Mouse (Mus musculus) right cerebral cortex, postnatal 10 days (tissue): ENCODE results near the gene Snx30.

Experiments used
- DNase-seq, 2 experiments: peaks; one replicate each; pipeline ENCODE4 v3.0.0; 2021; ENCODE audit warnings: low spot score in 2 of 2

Snx30 gene

DNA sequence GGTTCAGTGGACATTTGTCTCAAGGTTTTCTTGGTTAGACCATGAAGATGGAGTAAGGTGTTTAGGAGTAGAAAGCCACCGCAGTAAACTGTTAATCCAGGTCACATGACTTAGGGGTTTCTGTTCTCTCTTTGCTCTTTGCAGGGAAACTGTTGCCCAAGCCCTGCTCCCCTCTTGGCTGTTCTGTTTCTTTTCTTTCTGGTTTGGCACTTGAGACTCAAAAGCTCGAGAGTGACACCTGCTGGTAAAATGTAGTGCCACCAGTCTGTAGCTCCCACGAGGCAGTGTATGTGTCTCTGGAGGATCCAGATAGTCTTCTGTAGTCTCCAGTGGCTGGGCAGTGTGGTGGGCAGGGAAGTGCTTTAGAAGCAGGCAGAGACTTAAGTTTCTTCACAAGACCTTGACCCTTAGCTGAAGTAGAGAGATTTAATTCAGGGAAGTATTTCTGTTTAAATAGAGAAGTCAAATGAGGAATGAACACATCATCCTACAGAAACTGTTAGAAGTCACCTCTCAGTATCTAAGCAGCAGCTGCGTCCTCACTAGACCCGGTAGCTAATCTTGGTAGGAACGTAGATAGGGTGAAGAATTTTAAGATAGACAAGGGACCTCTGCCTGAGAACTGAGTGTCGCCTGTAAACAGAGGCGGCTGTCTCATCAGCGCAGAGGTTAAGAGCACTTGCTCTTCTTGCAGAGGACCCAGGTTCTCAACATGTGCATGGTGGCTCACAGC is 65.4 kb downstream of the Snx30 start:
- DNase-seq, result peak; percentile 90

DNA sequence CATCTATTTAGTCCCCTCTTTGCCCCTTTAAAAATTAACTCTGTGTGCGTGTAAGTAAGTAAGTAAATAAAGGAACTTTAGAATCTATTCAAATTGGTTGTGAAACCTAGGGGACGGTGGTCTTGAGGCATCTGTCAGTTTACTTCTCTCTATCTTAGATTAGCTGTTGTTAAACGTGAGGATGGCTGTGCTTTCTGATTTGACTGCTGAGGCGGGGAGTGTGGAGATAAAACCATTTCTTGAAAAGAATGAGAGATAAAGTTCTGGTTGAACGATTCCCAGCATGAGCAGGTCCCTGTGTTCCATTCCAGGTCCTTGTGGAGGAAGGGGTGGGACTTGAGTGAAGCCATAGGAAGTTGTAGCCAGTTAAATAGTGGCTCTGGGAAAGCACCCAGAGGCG is 67.6 kb downstream of the Snx30 start:
- DNase-seq, result no peak

DNA sequence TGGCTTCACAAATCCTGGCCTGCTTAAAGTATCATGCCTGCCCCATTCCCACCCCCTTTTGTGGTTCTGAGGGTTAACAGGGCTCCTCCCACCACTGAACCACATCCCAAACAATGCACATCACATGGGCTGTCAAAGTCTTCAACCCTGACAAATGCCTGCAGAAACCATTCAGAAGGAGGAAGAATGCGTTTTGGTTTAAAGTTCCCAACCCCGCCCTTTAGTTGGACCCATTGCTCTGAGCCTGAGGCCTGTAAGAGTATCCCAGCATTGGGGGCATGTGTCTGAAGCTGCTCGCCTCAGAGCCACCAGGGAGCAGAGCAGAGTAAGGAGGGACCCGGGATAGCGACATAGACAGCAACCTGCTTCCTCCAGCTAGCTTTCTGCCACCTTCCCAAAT is 68.2 kb downstream of the Snx30 start:
- DNase-seq, result no peak

DNA sequence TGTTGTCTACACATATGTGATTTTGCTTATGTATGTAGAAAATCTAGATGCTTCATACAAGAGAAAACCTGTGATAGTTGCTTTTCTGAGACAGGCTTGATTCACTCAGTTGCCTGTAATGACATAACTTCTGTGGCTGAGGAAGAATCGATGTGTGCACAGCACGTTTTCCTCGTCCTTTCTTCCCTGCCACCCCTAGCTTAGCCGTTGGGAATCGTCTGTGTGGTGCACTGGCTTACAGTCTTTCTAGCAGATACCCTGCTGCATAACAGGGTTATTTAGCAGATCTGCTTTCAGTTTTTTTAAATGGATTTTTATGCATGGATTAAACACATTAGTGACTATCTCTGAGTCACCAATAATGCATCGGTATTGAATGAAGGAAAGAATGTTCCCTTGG is 70.9 kb downstream of the Snx30 start:
- DNase-seq, result no peak

DNA sequence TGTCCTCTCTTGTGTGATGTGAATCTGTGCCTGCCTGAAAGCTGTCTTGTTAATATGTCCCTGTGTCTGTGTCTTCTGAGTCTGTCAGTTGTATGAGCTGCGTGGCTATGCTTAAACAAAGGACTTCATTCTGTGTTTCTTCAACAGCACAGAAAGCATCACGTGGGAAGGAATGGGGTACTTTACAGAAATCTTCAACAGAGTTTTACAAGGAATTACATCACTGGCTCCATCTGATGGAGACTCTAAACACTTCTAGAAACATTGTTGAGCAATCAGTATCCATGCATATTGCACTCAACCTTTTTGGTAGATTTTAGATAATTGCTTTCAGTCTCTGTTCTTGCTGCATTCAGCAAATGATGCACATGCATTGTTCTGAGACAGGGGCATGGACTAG is 71.4 kb downstream of the Snx30 start:
- no peak for DNase-seq

DNA sequence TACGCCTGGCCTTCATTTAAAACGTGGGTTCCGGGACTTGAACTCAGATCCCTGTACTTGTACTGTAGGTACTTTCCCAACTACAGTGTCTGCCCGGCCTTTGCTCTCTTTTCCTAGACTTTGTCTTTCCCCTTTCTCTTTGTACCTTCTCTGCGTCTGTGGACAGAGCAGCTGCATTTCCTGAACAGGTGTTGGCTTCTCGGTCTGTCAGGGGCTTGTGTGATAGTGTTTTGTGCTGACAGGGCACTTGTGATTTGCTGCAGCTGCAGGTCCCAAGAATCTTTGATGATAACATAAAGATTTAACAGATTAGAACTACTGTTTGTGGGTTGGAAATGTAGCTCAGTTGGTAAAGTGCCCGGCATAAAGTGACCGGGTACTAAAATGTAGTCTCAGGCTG is 73.0 kb downstream of the Snx30 start:
- no peak for DNase-seq

DNA sequence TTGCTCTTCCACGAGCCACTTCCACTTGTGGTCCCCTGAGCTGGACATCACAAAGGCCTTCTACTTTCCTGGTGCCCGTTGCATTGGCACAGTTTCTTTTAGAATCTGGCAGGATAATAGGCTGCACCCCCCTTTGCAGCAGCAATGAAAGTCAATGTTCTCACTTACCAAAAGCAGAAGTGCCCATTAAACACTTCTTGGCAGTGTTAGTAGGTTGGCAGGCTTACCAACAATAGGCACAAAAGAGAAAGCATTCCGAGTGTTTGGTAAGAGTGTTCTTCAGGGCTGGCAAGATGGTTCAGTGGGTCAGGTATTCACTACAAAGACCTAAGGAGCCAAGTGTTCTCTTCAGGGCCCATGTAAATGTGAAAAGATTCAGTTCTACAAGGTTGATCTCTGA is 73.8 kb downstream of the Snx30 start:
- no peak for DNase-seq

DNA sequence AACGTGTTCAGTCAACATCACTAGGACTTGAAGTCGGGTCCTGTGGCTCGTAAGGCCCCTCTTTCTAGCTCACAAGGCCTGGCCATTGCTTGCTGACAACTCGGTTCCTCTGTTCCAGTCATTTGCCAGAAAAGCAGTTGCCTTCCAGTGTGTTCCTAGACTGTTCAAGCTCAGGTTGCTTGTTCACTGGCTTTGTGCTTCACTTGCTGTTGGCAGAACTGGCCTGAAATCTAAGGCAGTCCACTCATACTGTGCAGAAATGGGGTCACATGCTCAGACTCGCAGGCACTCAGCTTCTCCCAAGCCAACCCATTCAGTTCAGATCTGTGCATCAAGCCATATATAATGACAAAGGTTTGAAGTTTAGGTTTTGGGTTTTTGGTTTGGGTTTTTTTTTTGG is 75.1 kb downstream of the Snx30 start:
- DNase-seq, result no peak

DNA sequence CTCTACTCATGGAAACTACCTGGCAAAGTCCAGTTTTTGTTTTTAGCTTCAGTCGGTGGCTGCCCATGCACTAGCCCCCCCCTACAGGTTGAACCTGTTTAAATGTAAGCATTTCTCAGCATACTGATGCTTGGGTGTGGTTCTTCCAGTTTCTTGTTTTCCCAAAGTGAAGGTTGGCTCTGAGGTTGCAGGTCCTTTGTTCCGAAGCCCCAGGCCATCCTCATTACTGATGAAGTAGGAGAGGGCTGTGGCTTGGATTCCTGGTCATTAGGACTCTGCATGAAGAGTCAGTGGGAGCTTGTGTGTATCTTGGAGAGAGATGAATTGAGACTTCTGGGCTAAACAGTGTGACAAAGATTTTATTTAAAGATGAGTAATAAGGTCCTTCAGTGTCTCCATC is 75.6 kb downstream of the Snx30 start:
- no peak for DNase-seq

DNA sequence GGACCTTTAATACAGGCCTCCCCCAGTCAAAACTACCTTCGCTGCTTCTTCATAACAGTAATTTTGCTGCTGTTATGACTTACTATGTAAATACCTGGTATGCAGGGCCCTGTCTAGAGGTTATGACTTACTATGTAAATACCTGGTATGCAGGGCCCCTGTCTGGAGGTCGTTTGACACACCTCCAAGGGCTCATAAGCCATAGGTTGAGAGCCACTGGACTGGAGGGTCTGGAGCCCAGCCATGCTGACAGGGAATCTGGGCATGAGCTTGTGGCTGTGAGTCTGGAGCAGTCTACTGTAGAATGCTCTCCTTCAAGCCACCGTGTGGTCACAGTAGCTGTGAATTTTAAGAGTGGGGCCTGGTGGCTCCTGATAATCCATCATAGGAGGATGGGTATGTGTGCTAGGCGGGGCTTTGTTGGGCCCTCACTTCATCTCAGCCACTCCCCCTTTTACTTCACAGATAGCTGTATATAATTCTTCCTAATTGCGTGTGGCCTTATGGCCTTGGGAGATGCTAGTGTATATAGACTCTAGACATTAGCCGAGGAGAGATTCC is 78.6 kb downstream of the Snx30 start:
- DNase-seq, result no peak

DNA sequence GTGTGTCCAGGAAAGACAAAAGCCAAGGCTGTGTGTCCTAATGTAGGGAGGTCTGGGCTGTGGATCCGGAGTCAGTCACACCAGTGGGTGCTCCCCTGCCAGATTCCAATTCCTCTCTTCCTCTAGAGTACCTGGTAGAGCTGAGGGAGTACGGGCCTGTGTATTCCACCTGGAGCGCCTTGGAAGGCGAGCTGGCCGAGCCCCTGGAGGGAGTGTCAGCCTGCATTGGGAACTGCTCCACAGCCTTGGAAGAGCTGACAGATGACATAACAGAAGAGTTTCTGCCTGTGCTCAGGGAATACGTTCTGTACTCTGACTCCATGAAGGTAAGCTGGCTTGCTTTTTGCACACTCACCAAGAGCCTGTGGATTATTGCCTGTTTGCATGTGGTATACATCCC is 80.6 kb downstream of the Snx30 start:
- DNase-seq, result no peak

DNA sequence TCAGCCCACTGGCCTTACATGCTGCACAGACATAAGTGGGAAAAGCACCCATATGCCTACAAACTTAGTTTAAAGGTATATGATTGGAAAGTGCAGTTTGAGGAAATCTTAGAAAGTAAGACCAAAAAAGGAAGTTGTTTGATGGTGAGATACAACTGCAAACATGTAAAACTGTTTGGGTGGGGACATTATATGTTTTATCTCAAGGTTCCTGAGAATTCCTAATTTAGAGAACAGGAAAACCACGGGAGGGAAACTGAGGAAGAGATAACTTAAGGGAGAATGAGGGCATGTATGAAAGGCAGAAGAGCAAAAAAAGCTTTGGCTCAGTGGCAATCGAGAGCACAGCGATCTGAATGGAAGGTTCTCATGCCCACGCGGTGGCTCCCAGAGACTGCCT is 81.4 kb downstream of the Snx30 start:
- no peak for DNase-seq

DNA sequence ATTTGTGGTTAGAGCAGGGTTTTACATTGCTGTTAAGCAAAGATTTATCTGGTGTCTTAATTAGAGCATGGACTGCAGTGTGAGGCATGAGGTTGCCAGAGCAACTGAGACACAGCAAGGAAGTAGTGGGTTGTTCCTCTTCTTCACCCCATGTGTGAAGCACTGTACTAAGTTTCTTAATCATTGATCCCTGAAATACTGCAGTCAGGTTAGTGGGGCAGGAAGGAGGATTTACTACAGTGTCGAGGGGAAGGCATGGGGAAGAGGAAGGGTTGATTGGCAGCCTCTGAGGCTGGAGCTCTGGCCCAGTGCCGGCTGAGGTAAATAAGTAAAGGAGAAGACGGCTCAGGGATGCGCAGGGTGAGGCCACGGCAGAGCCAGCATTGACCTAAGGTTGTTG is 82.4 kb downstream of the Snx30 start:
- DNase-seq, result no peak

DNA sequence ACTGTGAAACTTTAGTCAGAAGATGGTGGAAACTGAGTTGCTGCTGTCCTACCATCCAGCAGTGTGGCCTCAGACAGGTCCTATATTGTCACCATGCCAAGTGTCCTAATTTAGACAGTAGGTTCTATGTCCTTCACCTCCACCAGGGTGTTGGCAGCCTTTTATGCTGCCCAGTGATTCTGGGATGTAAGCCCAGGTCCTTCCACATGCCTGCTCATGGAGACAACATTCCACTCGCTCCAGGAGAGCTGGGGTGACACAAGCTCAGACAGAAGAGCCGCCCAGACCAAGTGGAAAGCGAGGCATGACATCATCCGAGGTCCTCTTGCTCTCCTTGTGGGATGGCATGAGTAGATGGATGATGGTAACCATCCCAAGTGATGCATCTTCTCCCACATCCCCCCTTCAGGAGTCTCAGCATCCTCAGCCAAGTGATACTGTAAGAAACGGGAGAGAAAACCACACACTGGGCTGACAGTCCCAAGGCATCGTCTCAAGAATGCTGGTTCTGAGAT is 84.5 kb downstream of the Snx30 start:
- no peak for DNase-seq

DNA sequence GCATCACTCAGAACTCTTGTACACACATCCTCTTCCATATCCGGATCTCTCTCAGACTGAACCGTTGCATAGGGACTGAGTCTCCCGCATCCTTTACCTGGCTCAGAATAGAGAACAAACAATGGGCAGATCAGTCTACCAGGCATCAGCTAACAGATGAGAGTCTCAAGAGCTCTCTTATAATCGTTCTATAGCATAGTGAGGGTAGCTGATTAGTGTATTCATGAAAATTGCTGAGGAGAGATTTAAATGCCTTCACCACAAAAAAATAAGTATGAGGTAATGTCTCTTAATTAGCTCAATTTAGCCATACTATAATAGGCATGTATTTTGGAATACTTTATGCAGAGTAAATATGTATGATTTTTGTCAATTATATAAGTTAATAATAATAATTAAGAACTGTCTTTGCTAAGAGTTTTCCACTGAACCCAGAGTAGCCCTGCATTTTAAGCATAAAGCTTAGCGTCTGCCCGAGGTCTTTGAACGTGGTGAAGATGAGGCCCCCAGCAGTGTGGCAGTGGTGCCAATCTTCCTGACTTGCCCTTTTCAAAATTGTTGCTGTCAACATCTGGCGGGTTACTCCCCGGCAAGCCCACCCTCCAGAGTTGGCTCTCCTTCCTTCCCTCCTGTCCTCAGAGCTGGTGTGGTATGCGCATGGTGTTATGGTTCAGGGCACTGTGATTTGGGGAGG is 86.2 kb downstream of the Snx30 start:
- no peak for DNase-seq

DNA sequence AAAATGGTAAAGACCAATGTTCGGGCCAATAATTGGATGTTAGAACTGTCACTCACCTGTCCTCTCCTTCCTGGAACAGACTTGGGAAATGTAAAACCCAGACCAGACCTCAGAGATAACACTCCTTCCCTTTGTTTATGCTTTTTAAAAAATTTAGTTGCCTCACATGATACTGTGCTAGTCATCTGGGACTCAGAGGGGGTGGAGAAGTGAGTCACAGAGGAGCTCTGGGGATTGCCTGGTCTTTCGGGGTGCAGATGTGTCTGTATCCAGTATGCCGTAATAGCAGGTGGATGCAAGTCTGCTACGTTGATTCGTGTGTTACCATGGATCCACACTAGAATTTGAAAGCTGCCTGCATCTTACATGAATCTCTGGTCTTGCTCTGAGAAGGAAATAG is 87.1 kb downstream of the Snx30 start:
- DNase-seq, result no peak

DNA sequence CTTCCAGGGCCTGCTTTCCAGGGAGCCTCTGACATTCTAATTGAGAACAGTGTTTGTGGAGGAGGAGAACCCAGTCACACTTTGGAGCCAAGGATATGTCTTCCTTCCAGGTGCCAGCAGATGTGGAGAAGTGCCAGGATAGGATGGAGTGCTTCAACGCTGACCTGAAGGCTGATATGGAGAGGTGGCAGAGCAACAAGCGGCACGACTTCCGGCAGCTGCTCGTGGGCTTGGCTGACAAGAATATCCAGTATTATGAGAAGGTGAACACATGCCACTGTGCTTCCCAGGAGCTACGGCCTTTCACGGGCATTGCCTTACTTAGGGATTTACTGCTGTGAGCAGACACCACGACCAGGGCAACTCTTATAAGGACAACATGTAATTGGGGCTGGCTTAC is 88.8 kb downstream of the Snx30 start:
- no peak for DNase-seq

DNA sequence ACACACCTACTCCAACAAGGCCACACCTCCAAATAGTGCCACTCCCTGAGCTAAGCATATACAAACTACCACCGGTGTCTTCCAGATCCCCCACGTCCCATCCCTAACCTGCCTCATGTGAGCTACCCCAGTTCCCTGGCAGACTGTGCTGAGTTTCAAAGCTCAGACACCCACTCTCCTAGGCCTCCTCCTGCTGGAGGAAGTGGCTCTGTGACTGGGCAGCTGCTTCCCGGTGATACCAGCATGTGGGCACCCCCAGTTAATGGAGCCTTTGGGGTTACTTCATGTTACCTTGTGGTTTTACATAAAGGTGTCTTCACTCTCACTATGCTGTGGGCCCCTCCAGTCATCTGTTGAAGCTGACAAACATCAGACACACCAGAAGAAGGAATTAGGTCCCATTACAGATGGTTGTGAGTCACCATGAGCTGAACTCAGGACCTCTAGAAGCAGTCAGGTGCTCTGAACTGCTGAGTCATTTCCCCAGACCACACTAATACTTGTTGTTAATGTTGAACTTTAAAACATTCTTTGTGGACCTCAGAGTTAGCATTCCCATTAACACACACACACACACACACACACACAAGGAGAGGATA is 89.4 kb downstream of the Snx30 start:
- DNase-seq, result no peak

DNA sequence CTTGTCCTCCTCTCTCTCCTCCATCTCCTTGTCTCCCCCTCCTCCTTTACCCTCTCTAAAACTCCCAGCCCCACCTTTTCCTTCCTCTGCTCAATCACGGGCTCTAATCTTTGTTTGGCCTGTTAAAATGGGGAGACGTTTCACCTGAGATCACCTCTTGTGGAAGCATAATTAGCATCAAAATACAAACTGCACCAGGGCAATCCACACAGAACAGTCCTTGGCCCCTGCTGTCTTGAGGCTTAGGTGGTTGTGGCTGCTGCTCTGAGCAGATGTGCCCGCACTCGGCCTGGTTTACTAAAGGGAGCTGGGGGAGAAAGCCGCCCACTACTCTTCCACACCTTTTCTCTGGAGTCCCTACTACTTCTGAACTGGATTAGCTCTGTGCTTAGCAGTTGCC is 90.4 kb downstream of the Snx30 start:
- DNase-seq, result no peak

DNA sequence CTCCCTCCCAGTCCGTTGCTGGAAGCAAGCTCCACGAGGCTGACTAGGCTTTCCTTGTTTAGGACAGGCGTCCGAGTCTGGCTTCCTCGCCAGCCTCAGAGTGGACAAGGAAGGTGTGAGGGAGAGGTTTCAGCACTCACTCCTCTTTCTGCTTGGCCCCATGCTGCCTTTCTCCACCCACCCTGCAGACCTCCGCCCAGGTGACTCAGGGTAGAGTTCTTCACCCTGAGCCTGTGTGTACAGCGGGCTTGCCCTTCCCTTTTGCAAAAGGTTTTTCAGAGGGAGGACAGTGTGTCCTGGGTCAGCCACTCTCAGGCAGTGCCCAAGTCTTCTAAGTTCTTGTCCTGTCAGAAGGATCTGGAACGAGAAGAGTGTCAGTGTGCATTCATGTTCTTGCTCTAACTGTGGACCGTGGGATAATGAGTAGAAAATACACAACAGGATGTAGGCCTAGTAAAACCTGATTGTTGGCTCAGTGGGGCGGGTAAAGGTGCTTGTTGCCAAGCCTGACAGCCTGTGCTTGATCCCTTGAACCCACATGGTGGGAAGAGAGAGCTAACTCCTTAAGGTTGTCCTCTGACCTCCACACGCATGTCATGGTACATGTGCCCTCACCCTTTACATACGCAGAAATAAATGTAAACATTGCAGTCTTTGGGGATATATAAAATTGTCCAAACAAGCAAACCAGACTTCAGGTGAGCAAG is 92.3 kb downstream of the Snx30 start:
- no peak for DNase-seq

DNA sequence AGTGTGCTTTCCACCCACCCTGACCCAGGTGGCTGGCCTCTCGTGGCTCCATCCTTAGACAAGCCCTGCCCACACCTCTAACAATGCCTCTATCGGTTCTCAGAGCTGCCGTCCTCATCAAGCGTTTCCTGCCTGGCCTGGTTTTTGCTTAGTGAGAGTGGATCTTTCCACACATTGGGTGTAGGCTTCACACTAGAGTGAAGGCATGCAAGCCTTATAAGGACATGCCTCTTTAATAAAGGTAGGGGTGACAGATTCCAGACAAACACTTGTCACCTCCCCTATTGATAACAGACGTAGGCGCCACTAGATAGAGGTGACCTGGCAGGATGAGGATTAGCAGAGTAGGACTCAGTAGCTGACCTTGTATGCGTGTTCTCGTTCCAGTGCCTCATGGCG is 92.9 kb downstream of the Snx30 start:
- DNase-seq, result no peak

DNA sequence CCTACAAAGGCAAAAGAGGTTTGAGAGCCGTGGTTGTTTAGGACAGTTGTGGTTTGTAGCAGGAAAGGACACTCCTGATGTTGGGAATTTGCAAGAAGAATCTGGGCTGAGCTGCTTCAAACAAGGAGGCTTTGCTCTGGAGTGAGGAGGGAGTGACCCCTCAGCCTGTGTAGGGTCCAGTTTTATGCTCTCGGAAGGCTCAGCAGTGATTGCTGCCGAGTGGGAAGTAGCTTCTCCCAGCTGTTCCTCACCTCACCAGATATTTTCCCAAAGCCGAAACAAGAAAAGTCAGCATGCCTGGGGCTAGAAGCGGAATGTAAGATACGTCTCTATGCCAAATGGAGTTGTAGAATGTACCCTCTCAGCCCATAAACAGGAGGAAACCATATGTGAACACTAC is 96.2 kb downstream of the Snx30 start:
- DNase-seq, result no peak
